Mouse (Mus musculus) limb, embryonic 11.5 days (tissue): ENCODE data around the gene Krt7. TPM values are rescaled to one million over a fixed set of nuclear protein-coding genes. Genes with fewer than 3 reads are reported as not detected.

Source experiments
- ATAC-seq: fragments of 200-750 bp; cut with Nextera tagmentation; 2 replicates; pipeline ENCODE4 v1.8.0; 2017; ENCODE audit warnings: low read depth; ENCODE audit not compliant: insufficient number of reproducible peaks, low FRiP score, low TSS enrichment
- DNase-seq: peaks from one replicate; pipeline ENCODE4 v3.0.0-alpha.2; 2015; ENCODE audit warnings: low spot score
- H3K27ac ChIP-seq: fragments of 300-500 bp; sonication (generic); replicated peaks from 2 replicates; pipeline ENCODE4 v1.5.1; 2014; ENCODE audit warnings: low read depth, mild to moderate bottlenecking, low read length
- H3K27me3 ChIP-seq: fragments of 300-500 bp; sonication (generic); 2 replicates; pipeline ENCODE4 v1.6.1; 2014; ENCODE audit warnings: mild to moderate bottlenecking, low read length, mixed read lengths; ENCODE audit not compliant: control insufficient read depth, insufficient read depth
- H3K36me3 ChIP-seq: fragments of 300-500 bp; sonication (generic); 2 replicates; pipeline ENCODE4 v1.6.1; 2014; ENCODE audit warnings: mild to moderate bottlenecking, low read length, moderate library complexity, mixed read lengths; ENCODE audit not compliant: control insufficient read depth, insufficient read depth
- H3K4me1 ChIP-seq: fragments of 300-500 bp; sonication (generic); 2 replicates; pipeline ENCODE4 v1.6.1; 2014; ENCODE audit warnings: low read length, mixed read lengths; ENCODE audit not compliant: control insufficient read depth, insufficient read depth
- H3K4me2 ChIP-seq: fragments of 300-500 bp; sonication (generic); 2 replicates; pipeline ENCODE4 v1.6.1; 2014; ENCODE audit warnings: low read depth, mild to moderate bottlenecking, moderate library complexity; ENCODE audit not compliant: severe bottlenecking
- H3K4me3 ChIP-seq: fragments of 300-500 bp; sonication (generic); 2 replicates; pipeline ENCODE4 v1.5.1; 2014; ENCODE audit warnings: low read depth, low read length
- H3K9ac ChIP-seq: fragments of 300-500 bp; sonication (generic); 2 replicates; pipeline ENCODE4 v1.6.1; 2014; ENCODE audit warnings: mild to moderate bottlenecking, low read length
- H3K9me3 ChIP-seq: fragments of 300-500 bp; sonication (generic); 2 replicates; pipeline ENCODE4 v1.6.1; 2016; ENCODE audit warnings: low read length; ENCODE audit not compliant: control insufficient read depth
- WGBS: fragments of 180-500 bp; shearing (Covaris S2); extraction: QIAGEN DNeasy Blood & Tissue Kit; methylation state at CpG from one replicate; pipeline ENCODE4 v1.1.7; 2014; 5-methylcytosine and 5-hydroxymethylcytosine counted together
- polyA plus RNA-seq: library from polyadenylated mRNA; unstranded; fragments of >200 nt; fragmentation: Nextera tagmentation; extraction: Ambion mirVana; gene quantifications from 2 replicates; pipeline ENCODE4 v1.2.1, GENCODE M21; 2014

Gene Krt7
- polyA plus RNA-seq, 1 experiment from 2014 or later: 15.2 TPM

- ATAC-seq (no peak), DNase-seq (peak; percentile 61)
- under 1% methylated on average over 34 of the region's 34 CpGs for WGBS
- Histone ChIP-seq H3K9ac (no peak within 1 kb of the TSS), H3K36me3 (no peaks in the 10 kb centered on the region), H3K27ac (no peak within 1 kb of the TSS), H3K4me3 (peak within 1 kb of the TSS; percentile 21; the same call in 1 of the 2 replicates), H3K27me3 (peaks cover 32% of the 10 kb centered on the region), H3K4me1 (0 out of 2 replicates have a peak, but pooled peaks cover 3% of the 10 kb centered on the region), H3K4me2 (peak within 1 kb of the TSS; percentile 39), H3K9me3 (no peaks in the 10 kb centered on the region)
Observed at GRCm38 (mm10) chr15:101438555-101438954, 27.7 kb downstream of the Krt7 start, which contains the start of gene Krt87. TSS of gene Krt87 (minus strand) at chr15:101438804.

DNA sequence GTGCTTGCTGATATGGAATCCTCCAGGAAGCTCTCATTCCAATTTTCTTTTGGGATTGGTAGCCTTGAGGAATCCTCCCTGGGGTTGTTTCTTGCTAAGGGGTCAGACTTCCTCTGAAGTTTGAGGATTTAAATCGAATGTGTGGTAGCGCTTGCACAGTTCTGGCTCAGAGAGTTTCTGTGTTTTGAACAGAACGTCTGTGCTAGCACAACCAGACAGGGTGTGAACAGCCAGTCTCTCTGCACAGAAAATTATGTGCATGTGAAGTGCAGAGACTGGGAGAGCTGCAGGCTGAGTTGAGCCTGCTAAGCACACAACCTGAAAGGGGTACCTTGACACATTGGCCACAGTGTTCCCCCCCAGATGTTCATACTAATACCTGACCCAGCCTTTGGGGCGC lies 30.0 kb downstream of the Krt7 start:
- DNase-seq (no peak), ATAC-seq (no peak)
- Histone ChIP-seq H3K27ac (no peak overlapping the region), H3K27me3 (peaks cover 32% of the 10 kb centered on the region), H3K9ac (no peak overlapping the region), H3K4me2 (no peak overlapping the region), H3K4me1 (0 out of 2 replicates have a peak, but pooled peaks cover 3% of the 10 kb centered on the region), H3K4me3 (no peak overlapping the region), H3K36me3 (no peaks in the 10 kb centered on the region), H3K9me3 (no peaks in the 10 kb centered on the region)
- 83% methylated on average over 4 of the region's 4 CpGs for WGBS

- ATAC-seq: no peak
- H3K4me3 ChIP-seq: no peak overlapping the region
- no peak overlapping the region for H3K4me2 ChIP-seq
- no peak for DNase-seq
- H3K27ac ChIP-seq: no peak overlapping the region
- WGBS: 82% methylated on average over 11 of the region's 11 CpGs
- H3K27me3 ChIP-seq: no peaks in the 10 kb centered on the region
- no peaks in the 10 kb centered on the region for H3K36me3 ChIP-seq
- no peak overlapping the region for H3K9ac ChIP-seq
- no peaks in the 10 kb centered on the region for H3K9me3 ChIP-seq
- no peaks in the 10 kb centered on the region for H3K4me1 ChIP-seq
Observed at GRCm38 (mm10) chr15:101446572-101446971, 35.7 kb downstream of the Krt7 start.

DNA sequence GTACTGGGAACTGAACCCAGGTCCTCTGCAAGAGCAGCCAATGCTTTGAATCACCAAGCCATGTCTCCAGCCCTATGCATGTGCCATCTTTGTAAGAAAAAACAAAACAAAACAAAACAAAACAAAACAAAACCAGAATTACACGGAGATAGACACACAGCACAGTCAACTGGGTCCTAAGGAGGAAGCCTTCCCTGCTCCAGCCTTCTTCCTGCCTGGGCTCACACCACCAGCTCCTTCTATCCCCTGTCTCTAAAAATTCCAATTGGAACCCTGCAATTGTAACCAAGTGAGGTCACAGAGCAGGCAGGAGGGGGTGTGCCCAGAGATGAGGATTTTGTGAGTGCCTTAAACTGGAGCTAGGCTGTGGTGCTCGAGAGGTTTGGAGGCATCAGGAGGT lies 36.6 kb downstream of the Krt7 start, which contains the start of gene Krt88:
TSS of gene Krt88 (plus strand) at position 301 of the 400 bp plus-strand sequence.
- no peaks in the 10 kb centered on the region for H3K4me1 ChIP-seq
- ATAC-seq: no peak
- 60% methylated on average over 2 of the region's 2 CpGs for WGBS

DNA sequence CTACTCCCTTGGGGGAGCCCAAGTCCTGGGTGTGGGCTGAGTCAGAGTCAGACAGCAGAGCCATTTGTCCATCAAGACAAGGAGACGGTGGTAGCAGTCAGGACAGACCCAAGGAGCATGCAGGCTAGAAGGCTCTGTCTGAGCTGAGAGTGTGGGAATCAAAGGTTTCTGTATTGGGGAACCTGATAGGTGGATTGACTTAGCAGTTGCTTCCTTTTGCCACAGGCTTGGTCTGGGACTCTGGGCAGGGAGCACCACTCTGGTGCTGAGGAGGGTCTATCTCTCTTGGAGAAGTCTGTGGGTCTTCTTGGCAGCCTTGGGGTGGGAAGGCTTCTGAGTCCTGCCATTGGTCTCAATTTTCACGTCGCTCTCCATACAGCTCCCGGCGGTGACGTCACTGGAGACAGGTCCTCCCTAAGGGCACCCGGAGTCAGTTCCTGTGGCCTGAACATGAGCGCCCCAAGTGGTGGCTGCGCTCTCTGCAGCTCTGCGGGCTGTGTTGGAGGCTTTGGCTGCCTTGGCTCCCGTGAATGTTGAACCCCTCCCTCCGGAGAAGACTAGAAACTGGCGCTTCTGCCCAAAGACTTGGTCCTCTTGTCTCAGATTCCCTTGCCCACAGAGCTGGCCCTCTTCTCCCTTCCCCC lies 42.4 kb downstream of the Krt7 start:
- Histone ChIP-seq H3K4me3 (no peak overlapping the region), H3K9me3 (0 out of 2 replicates have a peak, but pooled peaks cover 2% of the 10 kb centered on the region), H3K4me1 (no peaks in the 10 kb centered on the region), H3K27me3 (no peaks in the 10 kb centered on the region), H3K4me2 (no peak overlapping the region; the same call in 1 of the 2 replicates), H3K27ac (no peak overlapping the region), H3K36me3 (no peaks in the 10 kb centered on the region), H3K9ac (no peak overlapping the region)
- peak; percentile 86 for DNase-seq
- ATAC-seq: no peak
- WGBS: 5% methylated on average over 13 of the region's 13 CpGs

More for the DNA sequence above, 36.6 kb downstream of the Krt7 start, which contains the start of gene Krt88:
- no peaks in the 10 kb centered on the region for H3K9me3 ChIP-seq
- no peak within 1 kb of the TSS for H3K9ac ChIP-seq
- no peak for DNase-seq
- H3K4me3 ChIP-seq: no peak within 1 kb of the TSS
- H3K36me3 ChIP-seq: no peaks in the 10 kb centered on the region
- H3K27ac ChIP-seq: no peak within 1 kb of the TSS
- H3K4me2 ChIP-seq: no peak within 1 kb of the TSS
- no peaks in the 10 kb centered on the region for H3K27me3 ChIP-seq

DNA sequence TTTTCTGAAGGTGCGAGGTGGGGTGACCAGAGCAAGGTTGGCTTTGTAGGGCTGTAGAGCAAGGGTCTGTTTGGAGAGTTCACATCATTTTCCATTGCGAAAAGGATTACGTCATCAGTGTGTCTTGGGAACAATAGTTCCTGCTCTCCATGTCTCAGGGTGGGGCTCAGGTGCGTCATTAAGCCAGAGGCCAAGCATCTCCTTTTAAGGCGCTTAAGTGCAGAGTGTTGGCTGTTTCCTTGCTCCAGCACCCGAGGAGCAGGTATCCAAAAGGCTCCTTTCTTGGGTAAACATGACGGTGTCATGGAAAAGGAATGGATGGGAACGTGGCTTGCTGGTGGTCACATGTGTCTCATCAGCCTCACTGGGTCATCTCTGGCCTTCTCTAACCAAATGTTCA lies 43.9 kb downstream of the Krt7 start:
- no peak overlapping the region for H3K9ac ChIP-seq
- 89% methylated on average over 8 of the region's 8 CpGs for WGBS
- H3K4me2 ChIP-seq: no peak overlapping the region
- no peaks in the 10 kb centered on the region for H3K27me3 ChIP-seq
- 0 out of 2 replicates have a peak, but pooled peaks cover 2% of the 10 kb centered on the region for H3K9me3 ChIP-seq
- ATAC-seq: no peak
- H3K36me3 ChIP-seq: no peaks in the 10 kb centered on the region
- no peak overlapping the region for H3K4me3 ChIP-seq
- no peak overlapping the region for H3K27ac ChIP-seq
- no peak for DNase-seq
- H3K4me1 ChIP-seq: no peaks in the 10 kb centered on the region

DNA sequence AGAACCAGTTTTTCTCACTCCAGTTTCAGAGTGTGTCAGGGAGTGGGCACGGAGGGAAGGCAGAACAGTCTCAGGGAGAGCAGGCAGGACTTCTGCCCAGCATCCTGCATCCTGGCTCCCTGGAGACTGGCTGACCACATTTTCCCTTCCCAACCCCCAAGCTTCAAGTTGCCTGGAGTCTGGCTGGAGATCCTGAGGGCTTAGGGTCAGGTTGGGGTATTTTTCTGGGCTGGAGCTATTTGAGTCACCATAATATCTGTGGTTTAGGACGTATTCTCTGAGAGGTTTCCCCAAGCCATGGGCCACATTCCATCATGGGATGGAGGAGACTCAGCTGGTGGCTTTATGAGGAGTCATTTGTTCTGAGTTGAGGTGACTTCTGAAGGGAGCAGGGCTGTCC lies 44.4 kb downstream of the Krt7 start:
- H3K4me2 ChIP-seq: no peak overlapping the region
- no peak for ATAC-seq
- WGBS: 87% methylated on average over 2 of the region's 2 CpGs
- H3K27ac ChIP-seq: no peak overlapping the region
- H3K4me3 ChIP-seq: no peak overlapping the region
- H3K27me3 ChIP-seq: no peaks in the 10 kb centered on the region
- no peaks in the 10 kb centered on the region for H3K4me1 ChIP-seq
- no peak for DNase-seq
- H3K9me3 ChIP-seq: 0 out of 2 replicates have a peak, but pooled peaks cover 2% of the 10 kb centered on the region
- H3K9ac ChIP-seq: no peak overlapping the region
- H3K36me3 ChIP-seq: no peaks in the 10 kb centered on the region

DNA sequence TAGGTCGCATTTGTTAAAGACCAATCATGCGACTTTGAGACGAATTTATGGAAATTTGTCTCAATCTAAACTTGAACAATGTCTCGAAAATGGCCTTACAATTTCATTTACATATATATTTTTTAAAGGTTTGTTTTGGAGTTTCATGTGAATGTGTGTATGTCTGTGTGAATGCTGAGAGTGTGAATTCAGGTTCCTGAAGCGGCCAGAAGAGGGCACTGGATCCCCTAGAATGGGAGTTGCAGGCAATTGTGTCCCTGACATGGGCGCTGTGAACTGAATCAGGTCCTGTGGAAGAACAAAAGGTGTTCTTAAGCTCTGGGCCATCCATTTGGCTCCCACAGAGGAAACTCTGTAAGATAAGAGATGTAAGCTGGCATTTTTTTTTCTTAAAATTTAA lies 45.0 kb downstream of the Krt7 start:
- H3K27me3 ChIP-seq: no peaks in the 10 kb centered on the region
- H3K4me1 ChIP-seq: no peaks in the 10 kb centered on the region
- H3K9ac ChIP-seq: no peak overlapping the region
- no peaks in the 10 kb centered on the region for H3K36me3 ChIP-seq
- no peak overlapping the region for H3K4me3 ChIP-seq
- no peak for ATAC-seq
- H3K9me3 ChIP-seq: 0 out of 2 replicates have a peak, but pooled peaks cover 2% of the 10 kb centered on the region
- H3K27ac ChIP-seq: no peak overlapping the region
- 88% methylated on average over 6 of the region's 6 CpGs for WGBS
- H3K4me2 ChIP-seq: no peak overlapping the region
- no peak for DNase-seq
